Mouse (Mus musculus): ENCODE measurements around the gene Lipc.

- TF ChIP-seq CTCF (IDR thresholded peaks at IDR 0.05; ENCODE audit: low read depth, low read length) = no peak
- no peak for TF ChIP-seq GATA2 (IDR thresholded peaks at IDR 0.05; ENCODE audit: borderline replicate concordance, low read depth, low read length)
- no peak for TF ChIP-seq GATA1 (IDR thresholded peaks at IDR 0.05; ENCODE audit: borderline replicate concordance, low read length)
These were observed 92.8 kb downstream of the Lipc start for GRCm38 (mm10) chr9:70859233-70859632.
